Mouse (Mus musculus) small intestine, adult 2 months (tissue): ENCODE data around the gene Mmp21. TPM values are rescaled to one million over a fixed set of nuclear protein-coding genes. Genes with fewer than 3 reads are reported as not detected.

Experiments used
- H3K27ac ChIP-seq: fragments of 200-500 bp; 2 replicates; pipeline ENCODE4 v1.5.1; 2012; ENCODE audit warnings: low read depth, low read length, control low read depth, inconsistent platforms; ENCODE audit not compliant: insufficient read depth
- H3K27me3 ChIP-seq: fragments of 200-500 bp; 2 replicates; pipeline ENCODE4 v1.6.1; 2012; ENCODE audit warnings: mild to moderate bottlenecking, moderate library complexity, low read length, inconsistent platforms; ENCODE audit not compliant: control insufficient read depth, insufficient read depth
- H3K36me3 ChIP-seq: fragments of 200-500 bp; 2 replicates; pipeline ENCODE4 v1.6.1; 2012; ENCODE audit warnings: mild to moderate bottlenecking, low read length, control low read depth, inconsistent platforms; ENCODE audit not compliant: control insufficient read depth, insufficient read depth
- H3K4me1 ChIP-seq: fragments of 200-500 bp; 2 replicates; pipeline ENCODE4 v1.6.1; 2012; ENCODE audit warnings: low read length, inconsistent platforms, mixed read lengths; ENCODE audit not compliant: control insufficient read depth, insufficient read depth, insufficient read length
- H3K4me3 ChIP-seq: fragments of 200-500 bp; 2 replicates; pipeline ENCODE4 v1.5.1; 2012; ENCODE audit warnings: low read depth, mild to moderate bottlenecking, control low read depth, inconsistent platforms, low read length, moderate library complexity
- CTCF ChIP-seq: fragments of 200-500 bp; IDR thresholded peaks from 2 replicates; pipeline ENCODE4 v1.5.1; 2012; ENCODE audit warnings: low read depth, mild to moderate bottlenecking, control low read depth, inconsistent platforms, low read length, moderate library complexity, mixed read lengths; ENCODE audit not compliant: insufficient replicate concordance, insufficient read length; ENCODE audit errors: extremely low read depth
- POLR2A ChIP-seq: fragments of 200-500 bp; IDR thresholded peaks from 2 replicates; pipeline ENCODE4 v1.6.1; 2012; ENCODE audit warnings: low read depth, mild to moderate bottlenecking, control low read depth, inconsistent platforms, low read length, moderate library complexity
- WGBS: fragments of 180-500 bp; shearing (Covaris S2); methylation state at CpG from one replicate; pipeline ENCODE4 v1.1.7; 2018; 5-methylcytosine and 5-hydroxymethylcytosine counted together
- polyA plus RNA-seq: library from polyadenylated mRNA; depleted of rRNA; stranded (reverse); fragments of >200 nt; gene quantifications from 2 replicates; pipeline ENCODE4 v1.2.3, GENCODE M21; 2012; rRNA removed

Gene Mmp21
- polyA plus RNA-seq, 1 experiment: not detected

DNA sequence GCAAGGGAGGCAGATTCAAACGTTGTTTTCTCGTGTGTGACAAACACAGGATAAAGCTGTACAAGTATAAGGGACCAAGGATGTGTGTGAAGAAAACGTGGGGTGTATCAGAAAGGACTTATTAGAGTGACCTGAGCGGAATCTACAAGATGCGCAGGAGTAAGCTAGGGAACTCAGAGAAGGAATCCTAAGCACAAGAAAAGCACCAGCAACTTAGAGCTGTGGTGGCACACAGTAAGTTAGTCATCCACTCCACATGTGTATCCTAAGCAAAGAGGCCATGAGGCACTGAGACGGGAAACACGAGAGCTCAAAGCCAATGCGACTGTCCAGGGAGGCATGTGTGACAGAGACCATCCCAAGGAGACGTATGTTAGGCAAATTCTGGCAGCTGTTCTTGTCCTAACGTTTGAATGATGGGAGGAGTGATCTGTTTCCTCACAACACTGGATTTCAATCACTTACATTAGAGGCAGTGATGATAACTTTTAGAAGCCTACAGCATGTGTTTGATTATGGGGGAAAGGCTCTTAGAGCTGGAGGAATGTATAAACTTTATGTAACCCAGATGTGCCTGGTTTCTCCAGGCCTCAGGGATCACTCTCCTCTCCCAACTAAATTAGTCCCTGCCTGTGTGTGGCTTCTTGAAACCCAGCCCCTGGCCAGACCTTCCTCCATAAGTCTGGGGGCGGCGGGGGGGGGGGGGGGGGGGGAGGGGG is 44.8 kb downstream of the Mmp21 start:
- Histone ChIP-seq H3K36me3 (peaks cover 3% of the 10 kb centered on the region; the same call in 1 of the 2 replicates), H3K27me3 (no peaks in the 10 kb centered on the region), H3K4me3 (no peak overlapping the region), H3K4me1 (peaks cover 4% of the 10 kb centered on the region; the same call in 1 of the 2 replicates), H3K27ac (no peak overlapping the region)
- 51% methylated on average over 12 of the region's 12 CpGs for WGBS
- TF ChIP-seq CTCF (no peak), POLR2A (no peak)

DNA sequence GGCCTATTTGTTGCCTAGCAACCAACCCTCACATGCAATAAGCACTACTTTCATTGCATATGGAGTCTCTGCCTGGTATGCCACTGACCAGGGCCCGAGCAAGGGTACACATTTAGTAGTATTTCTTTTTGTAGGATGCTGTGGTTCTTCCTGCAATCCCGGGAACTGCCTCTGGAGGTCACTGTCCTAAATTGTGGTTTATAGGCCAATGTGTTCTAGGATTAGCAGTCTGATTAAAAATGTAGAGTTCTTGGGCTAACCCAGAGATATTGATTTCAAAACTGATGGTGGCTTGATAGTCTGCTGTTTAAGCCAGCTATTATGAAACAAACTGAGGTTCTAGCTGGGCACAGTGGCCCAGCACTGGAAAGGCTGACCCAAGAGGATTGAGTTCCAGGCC is 47.4 kb downstream of the Mmp21 start:
- Histone ChIP-seq H3K27ac (no peak overlapping the region), H3K4me3 (no peak overlapping the region), H3K27me3 (no peaks in the 10 kb centered on the region), H3K4me1 (no peaks in the 10 kb centered on the region), H3K36me3 (no peaks in the 10 kb centered on the region)
- no peak for TF ChIP-seq POLR2A
- TF ChIP-seq CTCF: peak; percentile 33; the same call in 1 of the 2 replicates
- WGBS: 7% methylated on average over 2 of the region's 2 CpGs

- Histone ChIP-seq H3K27me3 (no peaks in the 10 kb centered on the region), H3K4me1 (no peaks in the 10 kb centered on the region), H3K27ac (no peak overlapping the region), H3K4me3 (no peak overlapping the region), H3K36me3 (no peaks in the 10 kb centered on the region)
- TF ChIP-seq POLR2A: no peak
- TF ChIP-seq CTCF: no peak
- 75% methylated on average over 5 of the region's 5 CpGs for WGBS
Observed at GRCm38 (mm10) chr7:133630821-133631220, 49.0 kb downstream of the Mmp21 start.

DNA sequence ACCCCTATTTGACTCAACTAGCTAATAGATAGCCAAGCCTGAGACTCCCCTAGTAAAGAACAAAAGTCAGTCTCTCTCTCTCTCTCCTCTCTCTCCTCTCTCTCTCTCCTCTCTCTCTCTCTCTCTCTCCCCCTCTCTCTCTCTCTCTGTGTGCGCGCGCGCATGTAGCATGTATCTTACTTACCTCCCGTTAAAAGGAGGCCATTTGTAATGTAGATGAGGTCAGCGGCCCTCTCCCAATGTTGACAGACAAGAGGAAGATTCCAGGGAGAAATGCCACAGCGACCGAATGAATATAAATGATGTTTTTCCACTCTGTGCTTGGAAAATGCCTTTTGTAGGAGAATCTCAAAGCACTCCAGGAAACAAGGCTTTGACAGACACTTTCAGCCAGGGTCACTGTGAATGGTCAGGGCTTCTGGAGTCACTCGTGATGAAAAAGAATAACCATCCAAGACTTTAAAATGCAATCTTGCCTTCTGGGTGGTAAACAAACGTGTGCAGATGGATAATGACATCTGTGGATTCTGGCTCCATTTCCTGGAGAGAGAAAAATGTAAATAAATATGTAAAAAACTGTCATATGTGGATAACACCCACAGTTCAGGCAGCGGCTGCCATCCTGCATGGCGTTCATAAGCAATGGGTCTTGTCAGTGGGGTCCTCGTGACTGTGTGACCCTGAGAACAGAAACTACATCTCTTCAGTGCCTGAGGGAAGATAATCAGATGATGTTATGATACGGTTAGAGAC is 52.5 kb downstream of the Mmp21 start:
- no peak overlapping the region for H3K4me3 ChIP-seq
- H3K36me3 ChIP-seq: no peaks in the 10 kb centered on the region
- WGBS: 60% methylated on average over 14 of the region's 14 CpGs
- H3K4me1 ChIP-seq: no peaks in the 10 kb centered on the region
- no peaks in the 10 kb centered on the region for H3K27me3 ChIP-seq
- H3K27ac ChIP-seq: no peak overlapping the region
- TF ChIP-seq POLR2A (no peak), CTCF (no peak)

Other genes with a start within 250 kb of the Mmp21 start
- not detected in 2 replicates for gene Tex36, start 77.9 kb downstream of the Mmp21 start, polyA plus RNA-seq
- gene Edrf1, start 42.5 kb downstream of the Mmp21 start, polyA plus RNA-seq: 2.5 and 5.5 TPM in 2 replicates
- 5.6 and 7.9 TPM in 2 replicates for gene Bccip, start 29.3 kb upstream of the Mmp21 start, polyA plus RNA-seq
- gene Uros, start 30.0 kb upstream of the Mmp21 start, polyA plus RNA-seq: 6.0 and 6.7 TPM in 2 replicates
- gene Fank1, start 96.8 kb upstream of the Mmp21 start, polyA plus RNA-seq: 0.18 TPM in 1 of 2 replicates, not detected in the other
- gene Dhx32, start 102.7 kb upstream of the Mmp21 start, polyA plus RNA-seq: 16.0 and 29.8 TPM in 2 replicates